Mouse (Mus musculus) lung, postnatal 0 days (tissue): ENCODE data around the gene Aff2.

Source experiments
- CTCF ChIP-seq: IDR thresholded peaks from 2 replicates; pipeline ENCODE4 v1.5.1; 2016; ENCODE audit warnings: antibody characterized with exemption, mild to moderate bottlenecking
- EP300 ChIP-seq: IDR thresholded peaks from 2 replicates; pipeline ENCODE4 v1.6.1; 2016; ENCODE audit warnings: antibody characterized with exemption, mild to moderate bottlenecking, control low read depth

DNA sequence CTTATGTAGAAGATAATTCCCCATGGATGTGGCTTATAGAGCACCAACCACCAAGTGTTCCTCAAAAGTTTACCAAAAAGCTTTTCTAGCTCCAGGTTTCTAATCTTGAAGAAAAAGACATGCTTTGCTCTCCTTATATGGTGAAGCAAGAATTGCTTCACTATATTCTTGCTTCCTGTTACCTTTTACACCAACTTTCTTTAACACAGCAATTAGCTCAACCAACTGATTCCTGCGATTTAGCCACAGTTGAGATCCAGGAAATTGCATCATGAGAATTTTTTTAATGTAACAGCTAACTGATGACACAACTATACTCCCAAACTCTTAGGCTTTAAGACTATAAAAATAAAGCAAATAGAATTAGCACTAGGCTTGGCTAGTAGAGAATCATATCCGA, 4.5 kb upstream of the Aff2 start:
- TF ChIP-seq CTCF (no peak), EP300 (no peak)
